Mouse (Mus musculus): ENCODE data around the gene Pygb. TPM values are rescaled to one million over a fixed set of nuclear protein-coding genes. Genes with fewer than 3 reads are reported as not detected.

Pygb gene
- total RNA-seq, 2 experiments from 2014 or later: 559 to 572 TPM

Other genes starting within 250 kb of the Pygb start
- gene Cst7, start 216.3 kb upstream of the Pygb start, total RNA-seq (2021): not detected
- 10 to 100 TPM; 48.8 to 54.6 TPM for gene Apmap, start 178.2 kb upstream of the Pygb start, total RNA-seq (2021)
- gene Acss1, start 118.2 kb upstream of the Pygb start, total RNA-seq (2021): 100 to 1,000 TPM; 257 to 310 TPM
- gene Vsx1, start 97.4 kb upstream of the Pygb start, total RNA-seq (2021): not detected
- 10 to 100 TPM; 14.3 to 16.0 TPM for gene Entpd6, start 37.7 kb upstream of the Pygb start, total RNA-seq (2021)
- 10 to 100 TPM; 47.8 to 50.3 TPM for gene Abhd12, start 118.0 kb downstream of the Pygb start, total RNA-seq (2021)
- 1 to 10 TPM; 3.0 to 4.4 TPM for gene Gins1, start 118.7 kb downstream of the Pygb start, total RNA-seq (2021)